14 mouse cellular contexts compared by ENCODE assay signal in genomic region chr3:37874346-37874745, GRCm38 (mm10).
DNase-seq lines count a peak whose midpoint lies in the region; ATAC-seq and TF ChIP-seq lines count a peak whose summit lies in the region.
"Had no signal": no experiment of that assay in that cellular context is flagged by ENCODE, and none has a peak within 500 bp of the region (broad histone marks: within the 10 kb centered on the region; RNA-seq: fewer than 3 reads in every experiment).

No protein-coding gene starts in this region.

- TF ChIP-seq CTCF in intestine, postnatal 0 days (IDR thresholded peaks at IDR 0.05; ENCODE audit: low read depth): no peak

- no peak for ATAC-seq in heart, embryonic 16.5 days (replicated peaks; ENCODE audit: extremely low read depth, insufficient read depth, low FRiP score)
- no peak for ATAC-seq in heart, embryonic 12.5 days (ENCODE audit: insufficient number of reproducible peaks, low FRiP score)
- no peak for ATAC-seq in neural tube, embryonic 13.5 days (ENCODE audit: low read depth)
- no peak for ATAC-seq in intestine, postnatal 0 days
- no peak for ATAC-seq in hindbrain, embryonic 12.5 days (ENCODE audit: low FRiP score)
- ATAC-seq: Patski had no signal

- no peaks in the 10 kb centered on the region for H3K36me3 ChIP-seq in heart, embryonic 16.5 days (ENCODE audit: control insufficient read depth, insufficient read depth)
- no peaks in the 10 kb centered on the region for H3K36me3 ChIP-seq in heart, embryonic 12.5 days
- no peaks in the 10 kb centered on the region for H3K36me3 ChIP-seq in neural tube, embryonic 13.5 days
- no peaks in the 10 kb centered on the region for H3K36me3 ChIP-seq in intestine, postnatal 0 days (ENCODE audit: control insufficient read depth, insufficient read depth)
- no peaks in the 10 kb centered on the region for H3K36me3 ChIP-seq in hindbrain, embryonic 12.5 days
- H3K36me3 ChIP-seq: hindbrain, embryonic 10.5 days had no signal

- H3K4me1 ChIP-seq in heart, embryonic 16.5 days (ENCODE audit: control insufficient read depth, insufficient read depth, low read length): peaks cover 21% of the 10 kb centered on the region
- H3K4me1 ChIP-seq in heart, embryonic 12.5 days (replicated peaks): peaks cover 22% of the 10 kb centered on the region
- peaks cover 16% of the 10 kb centered on the region for H3K4me1 ChIP-seq in neural tube, embryonic 13.5 days (replicated peaks)
- H3K4me1 ChIP-seq in intestine, postnatal 0 days (replicated peaks; ENCODE audit: control insufficient read depth, insufficient read depth, low read length): 0 out of 2 replicates have a peak, but pooled peaks cover 6% of the 10 kb centered on the region
- H3K4me1 ChIP-seq in hindbrain, embryonic 12.5 days: peaks cover 9% of the 10 kb centered on the region; the same call in 1 of the 2 replicates

- H3K27ac ChIP-seq in heart, embryonic 16.5 days (ENCODE audit: low read length): peak overlapping the region; percentile 99
- H3K27ac ChIP-seq in heart, embryonic 12.5 days (ENCODE audit: poor library complexity, severe bottlenecking): no peak overlapping the region
- H3K27ac ChIP-seq in neural tube, embryonic 13.5 days (replicated peaks): 0 out of 2 replicates have a peak overlapping the region, but pooled peaks have one; percentile 13
- peak overlapping the region; percentile 35; the same call in 1 of the 2 replicates for H3K27ac ChIP-seq in intestine, postnatal 0 days (ENCODE audit: low read depth, low read length)
- no peak overlapping the region for H3K27ac ChIP-seq in hindbrain, embryonic 12.5 days
- H3K27ac ChIP-seq: liver, embryonic 14.5 days had no signal

- H3K9ac ChIP-seq in heart, embryonic 16.5 days (ENCODE audit: low read length): peak overlapping the region; percentile 22; the same call in 1 of the 2 replicates
- no peak overlapping the region for H3K9ac ChIP-seq in heart, embryonic 12.5 days
- H3K9ac ChIP-seq in neural tube, embryonic 13.5 days: no peak overlapping the region
- H3K9ac ChIP-seq in intestine, postnatal 0 days (ENCODE audit: low read depth, low read length): no peak overlapping the region
- H3K9ac ChIP-seq in hindbrain, embryonic 12.5 days: no peak overlapping the region
- H3K9ac ChIP-seq: liver, embryonic 14.5 days had no signal

- WGBS in heart, embryonic 16.5 days: 55% methylated on average over 1 of the region's 1 CpGs
- WGBS in heart, embryonic 12.5 days: 83% methylated on average over 1 of the region's 1 CpGs
- WGBS in neural tube, embryonic 13.5 days: 95% methylated on average over 1 of the region's 1 CpGs
- 79% methylated on average over 1 of the region's 1 CpGs for WGBS in intestine, postnatal 0 days
- 90% methylated on average over 1 of the region's 1 CpGs for WGBS in hindbrain, embryonic 12.5 days

- no peaks in the 10 kb centered on the region for H3K27me3 ChIP-seq in heart, embryonic 16.5 days (ENCODE audit: control insufficient read depth, insufficient read depth, low read length)
- H3K27me3 ChIP-seq in heart, embryonic 12.5 days (replicated peaks): no peaks in the 10 kb centered on the region
- H3K27me3 ChIP-seq in neural tube, embryonic 13.5 days: no peaks in the 10 kb centered on the region; the same call in 1 of the 2 replicates
- H3K27me3 ChIP-seq in intestine, postnatal 0 days (replicated peaks; ENCODE audit: control insufficient read depth, insufficient read depth, low read length): no peaks in the 10 kb centered on the region
- H3K27me3 ChIP-seq in hindbrain, embryonic 12.5 days: no peaks in the 10 kb centered on the region
- H3K27me3 ChIP-seq: CH12.LX, Patski had no signal

- no peaks in the 10 kb centered on the region for H3K9me3 ChIP-seq in heart, embryonic 16.5 days (replicated peaks; ENCODE audit: control insufficient read depth, low read length)
- no peaks in the 10 kb centered on the region for H3K9me3 ChIP-seq in heart, embryonic 12.5 days (replicated peaks)
- H3K9me3 ChIP-seq in neural tube, embryonic 13.5 days: no peaks in the 10 kb centered on the region
- H3K9me3 ChIP-seq in intestine, postnatal 0 days (ENCODE audit: control insufficient read depth): no peaks in the 10 kb centered on the region
- H3K9me3 ChIP-seq in hindbrain, embryonic 12.5 days (replicated peaks): no peaks in the 10 kb centered on the region
- H3K9me3 ChIP-seq: hindbrain, embryonic 10.5 days had no signal

- no peak overlapping the region for H3K4me2 ChIP-seq in heart, embryonic 16.5 days (ENCODE audit: low read depth, low read length)
- H3K4me2 ChIP-seq in heart, embryonic 12.5 days: no peak overlapping the region
- no peak overlapping the region for H3K4me2 ChIP-seq in neural tube, embryonic 13.5 days
- H3K4me2 ChIP-seq in intestine, postnatal 0 days (replicated peaks; ENCODE audit: low read depth): no peak overlapping the region
- no peak overlapping the region for H3K4me2 ChIP-seq in hindbrain, embryonic 12.5 days (replicated peaks)

- no peak for DNase-seq in neural tube, embryonic 10.5 days (ENCODE audit: extremely low spot score, low spot score)
- no peak for DNase-seq in cerebellum, adult 11-12 months
- DNase-seq: adrenal gland, adult 8-10 months; layer of hippocampus, postnatal 36 days; spleen, adult 18-20 months had no signal

- H3K4me3 ChIP-seq in heart, embryonic 16.5 days (ENCODE audit: low read length): no peak overlapping the region
- no peak overlapping the region for H3K4me3 ChIP-seq in heart, embryonic 12.5 days
- no peak overlapping the region for H3K4me3 ChIP-seq in neural tube, embryonic 13.5 days
- H3K4me3 ChIP-seq in intestine, postnatal 0 days (ENCODE audit: low read depth, low read length): no peak overlapping the region
- no peak overlapping the region for H3K4me3 ChIP-seq in hindbrain, embryonic 12.5 days
- H3K4me3 ChIP-seq: hindbrain, embryonic 10.5 days had no signal

Comparison
In these comparisons a context has a peak if more than half of its experiments do, and no peak if none do; other contexts are left out.
1. H3K27ac ChIP-seq: peak in heart, embryonic 16.5 days (single experiment), neural tube, embryonic 13.5 days (single experiment) and intestine, postnatal 0 days (single experiment); none in heart, embryonic 12.5 days (single experiment) and hindbrain, embryonic 12.5 days (single experiment).